Mouse (Mus musculus): ENCODE results near the gene 9230104L09Rik. TPM values are rescaled to one million over a fixed set of nuclear protein-coding genes. Genes with fewer than 3 reads are reported as not detected.

Gene 9230104L09Rik
- polyA plus RNA-seq, 1 experiment from 2014 or later = not detected

- no peaks in the 10 kb centered on the region for H3K4me1 ChIP-seq
- no peaks in the 10 kb centered on the region for H3K9me3 ChIP-seq
- H3K27ac ChIP-seq = no peak overlapping the region
- H3K36me3 ChIP-seq = no peaks in the 10 kb centered on the region
- WGBS = 83% methylated on average over 5 of the region's 5 CpGs
- H3K4me3 ChIP-seq = no peak overlapping the region
- no peak for DNase-seq (ENCODE audit: low spot score)
- H3K27me3 ChIP-seq (ENCODE audit: insufficient read depth, poor library complexity, severe bottlenecking) = no peaks in the 10 kb centered on the region
These were observed 26.6 kb downstream of the 9230104L09Rik start for GRCm38 (mm10) chr2:148838075-148838777.

- no peak within 1 kb of the TSS for H3K27ac ChIP-seq
- H3K9me3 ChIP-seq = no peaks in the 10 kb centered on the region
- WGBS = 65% methylated on average over 4 of the region's 4 CpGs
- H3K36me3 ChIP-seq = no peaks in the 10 kb centered on the region
- H3K4me3 ChIP-seq = no peak within 1 kb of the TSS
- H3K27me3 ChIP-seq (ENCODE audit: insufficient read depth, poor library complexity, severe bottlenecking) = no peaks in the 10 kb centered on the region
- DNase-seq (ENCODE audit: low spot score) = no peak
- H3K4me1 ChIP-seq = no peaks in the 10 kb centered on the region
These were observed 29.9 kb downstream of the 9230104L09Rik start, which contains the start of gene Cst9 for GRCm38 (mm10) chr2:148834912-148835311. Gene Cst9 (plus strand): TSS chr2:148835147.

GRCm38 (mm10) chr2:148825986-148826385, 38.9 kb downstream of the 9230104L09Rik start:
- H3K27ac ChIP-seq = no peak overlapping the region
- no peaks in the 10 kb centered on the region for H3K36me3 ChIP-seq
- whole genome bisulfite sequencing = 72% methylated on average over 1 of the region's 1 CpGs
- DNase-seq (ENCODE audit: low spot score) = no peak
- no peaks in the 10 kb centered on the region for H3K9me3 ChIP-seq
- no peak overlapping the region for H3K4me3 ChIP-seq
- no peaks in the 10 kb centered on the region for H3K27me3 ChIP-seq (ENCODE audit: insufficient read depth, poor library complexity, severe bottlenecking)
- H3K4me1 ChIP-seq = no peaks in the 10 kb centered on the region

- Histone ChIP-seq H3K9me3 (no peaks in the 10 kb centered on the region), H3K27me3 (ENCODE audit: insufficient read depth, poor library complexity, severe bottlenecking) (no peaks in the 10 kb centered on the region), H3K36me3 (no peaks in the 10 kb centered on the region), H3K27ac (no peak within 1 kb of the TSS), H3K4me3 (no peak within 1 kb of the TSS), H3K4me1 (no peaks in the 10 kb centered on the region)
- DNase-seq (ENCODE audit: low spot score) = no peak
These were observed 44.9 kb downstream of the 9230104L09Rik start, which contains the start of gene Cst13 for GRCm38 (mm10) chr2:148819909-148820308. Gene Cst13 (plus strand): TSS chr2:148820081.

GRCm38 (mm10) chr2:148806696-148807095, 58.1 kb downstream of the 9230104L09Rik start:
- Histone ChIP-seq H3K4me3 (no peak overlapping the region), H3K4me1 (no peaks in the 10 kb centered on the region), H3K36me3 (no peaks in the 10 kb centered on the region), H3K27ac (no peak overlapping the region), H3K27me3 (ENCODE audit: insufficient read depth, poor library complexity, severe bottlenecking) (no peaks in the 10 kb centered on the region), H3K9me3 (no peaks in the 10 kb centered on the region)
- WGBS = 77% methylated on average over 6 of the region's 6 CpGs
- no peak for DNase-seq (ENCODE audit: low spot score)

- WGBS = 46% methylated on average over 3 of the region's 3 CpGs
- no peaks in the 10 kb centered on the region for H3K9me3 ChIP-seq
- H3K4me3 ChIP-seq = no peak overlapping the region
- no peak overlapping the region for H3K27ac ChIP-seq
- H3K4me1 ChIP-seq = peaks cover 4% of the 10 kb centered on the region; the same call in 1 of the 2 replicates
- no peaks in the 10 kb centered on the region for H3K36me3 ChIP-seq
- DNase-seq (ENCODE audit: low spot score) = no peak
- H3K27me3 ChIP-seq (ENCODE audit: insufficient read depth, poor library complexity, severe bottlenecking) = no peaks in the 10 kb centered on the region
These were observed 63.3 kb downstream of the 9230104L09Rik start for GRCm38 (mm10) chr2:148801491-148801921.

GRCm38 (mm10) chr2:148798485-148798884, 66.4 kb downstream of the 9230104L09Rik start, which contains the start of gene Cst8:
Gene Cst8 (plus strand): TSS chr2:148798785.
- 80% methylated on average over 1 of the region's 1 CpGs for WGBS
- H3K27ac ChIP-seq = no peak within 1 kb of the TSS
- H3K4me1 ChIP-seq = peaks cover 4% of the 10 kb centered on the region; the same call in 1 of the 2 replicates
- H3K4me3 ChIP-seq = no peak within 1 kb of the TSS
- H3K36me3 ChIP-seq = no peaks in the 10 kb centered on the region
- H3K9me3 ChIP-seq = no peaks in the 10 kb centered on the region
- DNase-seq (ENCODE audit: low spot score) = no peak
- H3K27me3 ChIP-seq (ENCODE audit: insufficient read depth, poor library complexity, severe bottlenecking) = no peaks in the 10 kb centered on the region

Other genes starting within 250 kb of the 9230104L09Rik start
- 75.2 and 102 TPM in 2 replicates for gene Nxt1, start 192.4 kb downstream of the 9230104L09Rik start, polyA plus RNA-seq (2016; fragmentation: Nextera tagmentation; extraction: Ambion mirVana)
- gene Gzf1, start 184.0 kb downstream of the 9230104L09Rik start, polyA plus RNA-seq (2016; fragmentation: Nextera tagmentation; extraction: Ambion mirVana) = 16.9 and 18.3 TPM in 2 replicates
- gene Napb, start 132.6 kb downstream of the 9230104L09Rik start, polyA plus RNA-seq (2016; fragmentation: Nextera tagmentation; extraction: Ambion mirVana) = 2.5 and 2.7 TPM in 2 replicates
- gene Cstl1, start 114.7 kb downstream of the 9230104L09Rik start, polyA plus RNA-seq (2016; fragmentation: Nextera tagmentation; extraction: Ambion mirVana) = not detected in 2 replicates
- gene Cst11, start 93.5 kb downstream of the 9230104L09Rik start, polyA plus RNA-seq (2016; fragmentation: Nextera tagmentation; extraction: Ambion mirVana) = not detected in 2 replicates
- not detected in 2 replicates for gene 8030411F24Rik, start 83.0 kb downstream of the 9230104L09Rik start, polyA plus RNA-seq (2016; fragmentation: Nextera tagmentation; extraction: Ambion mirVana)
- gene Cst12, start 75.7 kb downstream of the 9230104L09Rik start, polyA plus RNA-seq (2016; fragmentation: Nextera tagmentation; extraction: Ambion mirVana) = not detected in 2 replicates
- not detected in 2 replicates for gene Cst8, start 66.3 kb downstream of the 9230104L09Rik start, polyA plus RNA-seq (2016; fragmentation: Nextera tagmentation; extraction: Ambion mirVana)
- gene Cst13, start 45.0 kb downstream of the 9230104L09Rik start, polyA plus RNA-seq (2016; fragmentation: Nextera tagmentation; extraction: Ambion mirVana) = not detected in 2 replicates
- gene Cst9, start 29.9 kb downstream of the 9230104L09Rik start, polyA plus RNA-seq (2016; fragmentation: Nextera tagmentation; extraction: Ambion mirVana) = 0.74 and 0.80 TPM in 2 replicates
- 567 and 803 TPM in 2 replicates for gene Cst3, start 10.7 kb upstream of the 9230104L09Rik start, polyA plus RNA-seq (2016; fragmentation: Nextera tagmentation; extraction: Ambion mirVana)
- gene Gm1330, start 138.2 kb upstream of the 9230104L09Rik start, polyA plus RNA-seq (2016; fragmentation: Nextera tagmentation; extraction: Ambion mirVana) = not detected in 2 replicates
- gene Gm10750, start 152.2 kb upstream of the 9230104L09Rik start, polyA plus RNA-seq (2016; fragmentation: Nextera tagmentation; extraction: Ambion mirVana) = not detected in 2 replicates

All from heart, embryonic 10.5 days (tissue).